Mouse (Mus musculus) embryo, embryonic 11 days (tissue): ENCODE results near the gene Pcsk4.
A peak's percentile ranks its signal among the peaks of the same experiment; 100 is the strongest.
"Not testable (repeated sequence)": the region's sequence is repeated elsewhere in the genome, so short reads cannot be mapped to it uniquely, and the experiment has no call there.

ENCODE experiments used
- DNase-seq: peaks from one replicate; pipeline ENCODE4 v3.0.0-alpha.2; 2015

Pcsk4 gene

GRCm38 (mm10) chr10:80347514-80347967 lies 18.2 kb upstream of the Pcsk4 start:
- no peak for DNase-seq

GRCm38 (mm10) chr10:80345929-80346328 lies 16.6 kb upstream of the Pcsk4 start:
- not testable (repeated sequence) for DNase-seq

GRCm38 (mm10) chr10:80345122-80345521 lies 15.8 kb upstream of the Pcsk4 start:
- no peak for DNase-seq

GRCm38 (mm10) chr10:80344131-80344661 lies 14.9 kb upstream of the Pcsk4 start:
- DNase-seq = no peak

- DNase-seq = no peak
Observed at GRCm38 (mm10) chr10:80343425-80343895, 14.2 kb upstream of the Pcsk4 start.

- peak; percentile 89 for DNase-seq
Observed at GRCm38 (mm10) chr10:80342749-80343424, 13.6 kb upstream of the Pcsk4 start.

- no peak for DNase-seq
Observed at GRCm38 (mm10) chr10:80342305-80342748, 13.0 kb upstream of the Pcsk4 start.

- DNase-seq = no peak
Observed at GRCm38 (mm10) chr10:80341491-80342304, 12.4 kb upstream of the Pcsk4 start.

- no peak for DNase-seq
Observed at GRCm38 (mm10) chr10:80341026-80341425, 11.7 kb upstream of the Pcsk4 start.

GRCm38 (mm10) chr10:80339941-80340750 lies 10.8 kb upstream of the Pcsk4 start:
- DNase-seq = peak; percentile 89

- no peak for DNase-seq
Observed at GRCm38 (mm10) chr10:80336263-80336662, 7.0 kb upstream of the Pcsk4 start.

- DNase-seq = no peak
Observed at GRCm38 (mm10) chr10:80332525-80332989, 3.3 kb upstream of the Pcsk4 start.

GRCm38 (mm10) chr10:80331636-80332524 lies 2.6 kb upstream of the Pcsk4 start:
- DNase-seq = no peak

GRCm38 (mm10) chr10:80330888-80331287 lies 1.6 kb upstream of the Pcsk4 start:
- no peak for DNase-seq

GRCm38 (mm10) chr10:80330084-80330483 lies 786 bp upstream of the Pcsk4 start:
- DNase-seq = no peak

GRCm38 (mm10) chr10:80325045-80325444 lies 4.3 kb downstream of the Pcsk4 start:
- DNase-seq = no peak

- no peak for DNase-seq
Observed at GRCm38 (mm10) chr10:80324120-80325037, 4.9 kb downstream of the Pcsk4 start.

GRCm38 (mm10) chr10:80323261-80324119 lies 5.8 kb downstream of the Pcsk4 start:
- DNase-seq = peak; percentile 69

GRCm38 (mm10) chr10:80322811-80323211 lies 6.5 kb downstream of the Pcsk4 start:
- peak; percentile 59 for DNase-seq
